Mouse (Mus musculus) forebrain, embryonic 15.5 days (tissue): ENCODE data around the gene Cep19. TPM values are rescaled to one million over a fixed set of nuclear protein-coding genes. Genes with fewer than 3 reads are reported as not detected.

Source experiments
- ATAC-seq: fragments of 200-750 bp; cut with Nextera tagmentation; replicated peaks from 2 replicates; pipeline ENCODE4 v1.8.0; 2017; ENCODE audit warnings: mild to moderate bottlenecking, moderate TSS enrichment, moderate library complexity
- H3K27ac ChIP-seq: fragments of 300-500 bp; sonication (generic); replicated peaks from 2 replicates; pipeline ENCODE4 v1.5.1; 2015; ENCODE audit warnings: mild to moderate bottlenecking, inconsistent platforms
- H3K27me3 ChIP-seq: fragments of 300-500 bp; sonication (generic); 2 replicates; pipeline ENCODE4 v1.6.1; 2015; ENCODE audit warnings: inconsistent platforms
- H3K36me3 ChIP-seq: fragments of 300-500 bp; sonication (generic); 2 replicates; pipeline ENCODE4 v1.6.1; 2015; ENCODE audit warnings: mild to moderate bottlenecking, inconsistent platforms
- H3K4me1 ChIP-seq: fragments of 300-500 bp; sonication (generic); 2 replicates; pipeline ENCODE4 v1.6.1; 2015; ENCODE audit warnings: inconsistent platforms
- H3K4me2 ChIP-seq: fragments of 300-500 bp; sonication (generic); replicated peaks from 2 replicates; pipeline ENCODE4 v1.6.1; 2015; ENCODE audit warnings: mild to moderate bottlenecking, inconsistent platforms
- H3K4me3 ChIP-seq: fragments of 300-500 bp; sonication (generic); 2 replicates; pipeline ENCODE4 v1.5.1; 2015; ENCODE audit warnings: mild to moderate bottlenecking, inconsistent platforms
- H3K9ac ChIP-seq: fragments of 300-500 bp; sonication (generic); replicated peaks from 2 replicates; pipeline ENCODE4 v1.6.1; 2015; ENCODE audit warnings: mild to moderate bottlenecking, inconsistent platforms
- H3K9me3 ChIP-seq: fragments of 300-500 bp; sonication (generic); 2 replicates; pipeline ENCODE4 v1.6.1; 2016; ENCODE audit warnings: inconsistent platforms
- WGBS: fragments of 180-500 bp; shearing (Covaris S2); methylation state at CpG from one replicate; pipeline ENCODE4 v1.1.7; 2015; ENCODE audit warnings: mixed read lengths; 5-methylcytosine and 5-hydroxymethylcytosine counted together
- polyA plus RNA-seq: library from polyadenylated mRNA; unstranded; fragments of >200 nt; fragmentation: Nextera tagmentation; extraction: Ambion mirVana; gene quantifications from 2 replicates; pipeline ENCODE4 v1.2.1, GENCODE M21; 2015

The Cep19 gene
- polyA plus RNA-seq, 1 experiment from 2014 or later = 45.7 TPM

- no peak overlapping the region for H3K9ac ChIP-seq
Measured at GRCm38 (mm10) chr16:32110951-32111699, 11.5 kb downstream of the Cep19 start.

GRCm38 (mm10) chr16:32113541-32114218, 14.1 kb downstream of the Cep19 start:
- H3K27me3 ChIP-seq = no peaks in the 10 kb centered on the region
- ATAC-seq = no peak
- no peak overlapping the region for H3K4me2 ChIP-seq
- H3K4me3 ChIP-seq = no peak overlapping the region
- peaks cover 6% of the 10 kb centered on the region; the same call in 1 of the 2 replicates for H3K36me3 ChIP-seq
- no peaks in the 10 kb centered on the region for H3K9me3 ChIP-seq
- no peak overlapping the region for H3K27ac ChIP-seq
- no peak overlapping the region for H3K9ac ChIP-seq
- 59% methylated on average over 23 of the region's 23 CpGs for WGBS
- H3K4me1 ChIP-seq = no peaks in the 10 kb centered on the region

More at GRCm38 (mm10) chr16:32110951-32111699, 11.5 kb downstream of the Cep19 start:
- H3K4me3 ChIP-seq = no peak overlapping the region
- H3K4me2 ChIP-seq = no peak overlapping the region
- H3K36me3 ChIP-seq = peaks cover 23% of the 10 kb centered on the region
- H3K27me3 ChIP-seq = no peaks in the 10 kb centered on the region
- H3K27ac ChIP-seq = no peak overlapping the region
- WGBS = 68% methylated on average over 15 of the region's 15 CpGs
- no peak for ATAC-seq
- no peaks in the 10 kb centered on the region for H3K9me3 ChIP-seq
- no peaks in the 10 kb centered on the region for H3K4me1 ChIP-seq

- WGBS = 80% methylated on average over 10 of the region's 10 CpGs
- Histone ChIP-seq H3K36me3 (peaks cover 3% of the 10 kb centered on the region; the same call in 1 of the 2 replicates), H3K4me3 (no peak overlapping the region), H3K27ac (no peak overlapping the region), H3K4me2 (no peak overlapping the region), H3K9me3 (no peaks in the 10 kb centered on the region), H3K4me1 (no peaks in the 10 kb centered on the region), H3K27me3 (no peaks in the 10 kb centered on the region), H3K9ac (no peak overlapping the region)
- no peak for ATAC-seq
Measured at GRCm38 (mm10) chr16:32114406-32114805, 14.8 kb downstream of the Cep19 start.

GRCm38 (mm10) chr16:32114968-32115695, 15.5 kb downstream of the Cep19 start:
- no peaks in the 10 kb centered on the region for H3K9me3 ChIP-seq
- H3K9ac ChIP-seq = no peak overlapping the region
- H3K4me2 ChIP-seq = no peak overlapping the region
- peak; percentile 48; the same call in 1 of the 2 replicates for ATAC-seq
- H3K27ac ChIP-seq = no peak overlapping the region
- H3K36me3 ChIP-seq = no peaks in the 10 kb centered on the region
- 10% methylated on average over 15 of the region's 15 CpGs for WGBS
- no peaks in the 10 kb centered on the region for H3K4me1 ChIP-seq
- H3K27me3 ChIP-seq = no peaks in the 10 kb centered on the region
- H3K4me3 ChIP-seq = no peak overlapping the region

GRCm38 (mm10) chr16:32115781-32116180, 16.2 kb downstream of the Cep19 start:
- Histone ChIP-seq H3K4me2 (no peak overlapping the region), H3K4me3 (no peak overlapping the region), H3K36me3 (no peaks in the 10 kb centered on the region), H3K9ac (no peak overlapping the region), H3K27me3 (no peaks in the 10 kb centered on the region), H3K9me3 (no peaks in the 10 kb centered on the region), H3K27ac (no peak overlapping the region), H3K4me1 (no peaks in the 10 kb centered on the region)
- 70% methylated on average over 6 of the region's 6 CpGs for WGBS
- ATAC-seq = no peak

GRCm38 (mm10) chr16:32116186-32116585, 16.6 kb downstream of the Cep19 start:
- Histone ChIP-seq H3K27me3 (no peaks in the 10 kb centered on the region), H3K4me3 (no peak overlapping the region), H3K36me3 (no peaks in the 10 kb centered on the region), H3K27ac (no peak overlapping the region), H3K9me3 (no peaks in the 10 kb centered on the region), H3K4me2 (no peak overlapping the region), H3K9ac (no peak overlapping the region), H3K4me1 (no peaks in the 10 kb centered on the region)
- ATAC-seq = no peak
- 56% methylated on average over 5 of the region's 5 CpGs for WGBS

- no peak overlapping the region for H3K27ac ChIP-seq
- WGBS = 81% methylated on average over 3 of the region's 3 CpGs
- H3K4me1 ChIP-seq = no peaks in the 10 kb centered on the region
- no peaks in the 10 kb centered on the region for H3K36me3 ChIP-seq
- H3K4me2 ChIP-seq = no peak overlapping the region
- no peaks in the 10 kb centered on the region for H3K27me3 ChIP-seq
- ATAC-seq = no peak
- H3K4me3 ChIP-seq = no peak overlapping the region
- H3K9me3 ChIP-seq = no peaks in the 10 kb centered on the region
- no peak overlapping the region for H3K9ac ChIP-seq
Measured at GRCm38 (mm10) chr16:32120454-32120853, 20.9 kb downstream of the Cep19 start.

- Histone ChIP-seq H3K9me3 (no peaks in the 10 kb centered on the region), H3K4me3 (no peak overlapping the region), H3K27me3 (no peaks in the 10 kb centered on the region), H3K27ac (no peak overlapping the region), H3K9ac (no peak overlapping the region), H3K4me1 (no peaks in the 10 kb centered on the region), H3K36me3 (no peaks in the 10 kb centered on the region), H3K4me2 (no peak overlapping the region)
- ATAC-seq = no peak
- WGBS = 96% methylated on average over 7 of the region's 7 CpGs
Measured at GRCm38 (mm10) chr16:32124020-32124419, 24.4 kb downstream of the Cep19 start.

- no peak overlapping the region for H3K9ac ChIP-seq
- no peaks in the 10 kb centered on the region for H3K4me1 ChIP-seq
- WGBS = 73% methylated on average over 17 of the region's 17 CpGs
- H3K4me2 ChIP-seq = no peak overlapping the region
- ATAC-seq = no peak
- H3K27ac ChIP-seq = no peak overlapping the region
- H3K9me3 ChIP-seq = no peaks in the 10 kb centered on the region
- H3K27me3 ChIP-seq = no peaks in the 10 kb centered on the region
- H3K36me3 ChIP-seq = no peaks in the 10 kb centered on the region
- H3K4me3 ChIP-seq = no peak overlapping the region
Measured at GRCm38 (mm10) chr16:32124444-32125335, 25.1 kb downstream of the Cep19 start.

- no peaks in the 10 kb centered on the region for H3K9me3 ChIP-seq
- H3K27me3 ChIP-seq = no peaks in the 10 kb centered on the region
- H3K4me2 ChIP-seq = no peak overlapping the region
- WGBS = 88% methylated on average over 3 of the region's 3 CpGs
- no peaks in the 10 kb centered on the region for H3K36me3 ChIP-seq
- ATAC-seq = no peak
- H3K4me3 ChIP-seq = no peak overlapping the region
- no peak overlapping the region for H3K9ac ChIP-seq
- H3K4me1 ChIP-seq = no peaks in the 10 kb centered on the region
- no peak overlapping the region for H3K27ac ChIP-seq
Measured at GRCm38 (mm10) chr16:32125364-32125763, 25.8 kb downstream of the Cep19 start.

- Histone ChIP-seq H3K9ac (no peak overlapping the region), H3K36me3 (no peaks in the 10 kb centered on the region), H3K27ac (no peak overlapping the region), H3K27me3 (no peaks in the 10 kb centered on the region), H3K4me2 (no peak overlapping the region), H3K4me3 (no peak overlapping the region), H3K4me1 (no peaks in the 10 kb centered on the region), H3K9me3 (no peaks in the 10 kb centered on the region)
- WGBS = 92% methylated on average over 4 of the region's 4 CpGs
- ATAC-seq = no peak
Measured at GRCm38 (mm10) chr16:32127046-32127445, 27.4 kb downstream of the Cep19 start.
